Mouse (Mus musculus): ENCODE data around the gene Olfr215.

DNA sequence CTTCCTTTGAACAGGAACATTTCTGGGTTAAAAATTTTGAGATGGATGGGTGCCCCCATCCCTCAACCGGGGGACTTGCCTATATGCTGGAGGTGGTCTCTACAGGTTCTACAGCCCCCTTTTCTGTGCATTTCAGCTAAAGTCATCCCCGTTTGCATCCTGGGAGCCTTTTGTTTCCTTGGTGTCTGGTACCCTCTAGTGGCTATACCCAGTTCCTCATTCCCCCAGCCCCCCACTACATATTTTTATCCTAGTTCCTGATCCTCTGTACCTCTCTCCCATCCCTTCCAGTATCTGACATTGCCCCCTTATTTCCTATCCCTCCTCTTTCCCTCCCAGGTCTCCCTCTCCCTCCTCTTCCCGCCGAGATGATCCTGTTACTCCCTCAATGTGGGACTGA, 23.2 kb upstream of the Olfr215 start:
- TF ChIP-seq CTCF (IDR thresholded peaks at IDR 0.05; ENCODE audit: low read depth) (peak; percentile 25; the same call in 1 of the 2 replicates), EP300 (IDR thresholded peaks at IDR 0.05; ENCODE audit: low read depth) (no peak)

All from heart, postnatal 0 days (tissue).